Mouse (Mus musculus): ENCODE measurements around the gene Fam49a.

GRCm38 (mm10) chr12:12261987-12262971 lies at the start of gene Fam49a:
- TF ChIP-seq POLR2A (IDR thresholded peaks at IDR 0.05; ENCODE audit: insufficient read depth, low read length) (peak; percentile 33), CTCF (IDR thresholded peaks at IDR 0.05; ENCODE audit: low read depth, low read length) (no peak)

All from ES-Bruce4 (cell line).